Mouse (Mus musculus) C2C12 (cell line): Measurements from ENCODE around the gene Dnajc16.

Experiments used
- CEBPB ChIP-seq: IDR thresholded peaks from one replicate; pipeline ENCODE4 v1.6.1; 2011; ENCODE audit warnings: low read depth, mild to moderate bottlenecking, control low read depth, moderate library complexity
- CTCF ChIP-seq: IDR thresholded peaks from one replicate; pipeline ENCODE4 v1.5.1; 2011; ENCODE audit not compliant: control insufficient read depth, insufficient read depth, insufficient read length
- FOSL1 ChIP-seq: IDR thresholded peaks from one replicate; pipeline ENCODE4 v1.8.0; 2011; ENCODE audit warnings: mild to moderate bottlenecking, low read length; ENCODE audit not compliant: poor library complexity, insufficient read depth, severe bottlenecking
- MAX ChIP-seq: IDR thresholded peaks from one replicate; pipeline ENCODE4 v1.6.1; 2011; ENCODE audit warnings: mild to moderate bottlenecking, control low read depth
- MYOD1 ChIP-seq: IDR thresholded peaks from one replicate; pipeline ENCODE4 v1.6.1; 2011; ENCODE audit warnings: low read depth; ENCODE audit not compliant: control insufficient read depth, insufficient read length
- MYOG ChIP-seq: IDR thresholded peaks from one replicate; pipeline ENCODE4 v1.6.1; 2011; ENCODE audit not compliant: control insufficient read depth, insufficient read length; ENCODE audit errors: extremely low read depth
- USF1 ChIP-seq: IDR thresholded peaks from one replicate; pipeline ENCODE4 v1.6.1; 2011; ENCODE audit warnings: low read depth, mild to moderate bottlenecking, control low read depth, moderate library complexity

DNA sequence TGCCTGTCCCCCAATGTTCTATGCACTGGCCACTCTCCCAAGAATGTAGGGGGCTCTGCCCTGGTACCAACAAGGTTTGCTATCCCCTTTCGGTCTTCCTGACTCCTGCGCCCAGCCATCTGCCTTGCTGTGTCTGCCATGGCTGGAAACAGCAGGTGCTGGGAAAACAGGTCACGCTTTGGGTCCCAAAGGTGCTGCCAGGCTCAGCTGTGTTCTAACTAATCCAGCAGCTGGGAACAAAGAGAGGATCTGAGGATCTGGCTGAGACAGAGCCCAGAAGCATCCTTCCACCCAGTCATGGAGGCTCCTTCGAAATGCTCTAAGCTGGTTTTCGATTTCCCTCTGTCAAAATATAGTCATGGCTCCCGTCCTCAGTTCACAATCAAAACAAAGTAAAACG, 25.5 kb upstream of the Dnajc16 start:
- TF ChIP-seq CTCF (no peak), MAX (no peak), CEBPB (no peak), USF1 (no peak), FOSL1 (no peak), MYOD1 (no peak), MYOG (no peak)
